Mouse (Mus musculus) lung, adult 18-20 months (tissue): ENCODE measurements around the gene Pla2g4f.

Experiments used
- DNase-seq, 2 experiments: peaks; one replicate each; pipeline ENCODE4 v3.0.0; 2022; ENCODE audit warnings: mixed read lengths in 2 of 2

The Pla2g4f gene

DNA sequence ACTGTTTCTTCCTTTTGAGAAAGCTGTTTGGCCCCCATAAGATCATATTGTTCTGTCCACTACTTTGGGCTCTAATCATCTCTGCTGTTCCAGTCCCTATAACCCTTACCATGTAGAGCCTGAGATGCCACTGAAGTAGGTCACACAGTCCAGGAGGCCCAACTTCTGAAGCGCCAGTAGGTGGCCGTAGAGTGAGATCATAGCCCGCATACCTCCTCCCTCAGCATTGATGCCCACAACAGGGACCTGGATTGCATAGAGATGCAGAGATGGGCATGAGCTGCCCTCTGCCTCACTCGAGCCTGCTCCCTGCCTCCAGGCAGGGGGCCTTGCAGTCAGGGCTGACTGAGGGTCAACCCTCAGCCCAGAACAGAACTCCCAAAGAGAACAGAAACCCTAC, 37.0 kb downstream of the Pla2g4f start:
- no peak for DNase-seq

DNA sequence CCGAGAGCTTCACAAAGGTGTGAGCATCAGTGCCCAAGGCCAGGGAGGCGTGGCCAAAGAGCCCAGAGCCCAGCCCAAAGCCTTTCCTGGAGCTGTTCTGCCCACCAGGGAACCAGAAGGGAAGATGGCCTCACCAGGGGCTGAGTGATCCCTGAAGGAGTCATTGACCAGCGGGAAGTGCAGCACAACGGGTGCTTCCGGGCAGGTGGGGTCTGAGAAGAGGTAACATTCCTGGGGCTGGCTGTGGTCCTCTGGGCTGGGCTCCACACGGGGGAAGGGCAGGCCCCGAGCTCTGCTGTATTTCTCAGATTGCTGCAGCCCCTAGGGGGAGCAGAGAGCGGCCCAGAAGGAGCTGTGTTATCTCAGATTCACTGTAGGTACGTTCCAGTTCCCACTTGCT, 45.3 kb downstream of the Pla2g4f start:
- no peak for DNase-seq

DNA sequence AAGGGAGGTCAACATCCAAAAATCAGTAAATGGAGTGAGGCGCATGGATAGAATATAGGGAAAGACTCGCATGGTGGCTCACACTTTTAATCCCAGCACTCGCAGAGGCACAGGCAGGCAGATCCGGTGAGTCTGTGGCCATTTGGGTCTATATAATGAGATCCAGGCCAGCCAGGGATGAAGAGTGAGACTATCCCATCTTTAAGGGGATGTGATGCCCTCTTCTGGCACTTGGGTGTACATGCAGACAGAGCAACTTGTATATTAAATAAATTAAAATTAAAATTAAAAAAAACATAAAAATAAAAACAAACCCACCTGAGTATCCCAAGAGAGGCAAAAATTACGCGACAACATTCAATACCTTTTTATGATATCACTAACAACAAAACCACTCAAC, 48.4 kb downstream of the Pla2g4f start:
- no peak for DNase-seq

DNA sequence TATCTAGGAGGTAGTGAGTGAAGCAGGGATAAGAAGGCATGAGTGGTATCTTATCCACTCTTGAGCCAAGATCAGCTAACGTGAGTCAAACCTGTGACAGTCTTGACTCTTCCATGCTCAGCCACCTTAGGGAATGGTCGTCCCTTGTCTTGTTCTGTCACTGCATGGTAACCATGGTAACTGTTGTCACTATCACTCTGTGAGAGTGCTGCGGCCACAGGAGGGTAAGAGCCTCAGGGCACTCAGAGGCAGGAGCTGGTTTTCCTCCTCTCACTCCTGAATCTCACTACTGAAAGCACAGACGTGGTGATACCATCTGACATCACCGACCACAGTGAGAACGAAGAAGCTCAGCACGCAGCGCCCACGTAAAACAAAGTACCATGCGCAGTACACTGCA, 49.1 kb downstream of the Pla2g4f start:
- no peak for DNase-seq

DNA sequence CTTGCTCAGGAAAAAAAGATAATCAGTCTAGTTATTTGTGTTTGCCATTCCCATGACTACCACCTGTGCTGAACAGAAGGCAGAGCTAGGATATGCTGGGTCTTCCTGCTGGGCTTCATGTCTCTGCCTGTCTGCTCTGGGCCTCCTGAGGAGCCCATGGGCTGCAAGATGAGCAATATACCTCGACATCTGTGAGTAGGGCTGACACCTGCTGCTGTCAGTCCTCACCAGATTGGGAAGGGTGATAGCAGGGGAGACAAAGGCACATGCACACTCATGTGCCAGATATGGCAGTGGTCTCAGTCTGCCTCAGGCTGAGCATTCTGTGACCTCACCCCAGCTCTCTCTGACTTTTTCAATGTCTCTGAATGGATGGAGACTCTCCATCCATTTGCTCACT, 51.1 kb downstream of the Pla2g4f start:
- DNase-seq: no peak

DNA sequence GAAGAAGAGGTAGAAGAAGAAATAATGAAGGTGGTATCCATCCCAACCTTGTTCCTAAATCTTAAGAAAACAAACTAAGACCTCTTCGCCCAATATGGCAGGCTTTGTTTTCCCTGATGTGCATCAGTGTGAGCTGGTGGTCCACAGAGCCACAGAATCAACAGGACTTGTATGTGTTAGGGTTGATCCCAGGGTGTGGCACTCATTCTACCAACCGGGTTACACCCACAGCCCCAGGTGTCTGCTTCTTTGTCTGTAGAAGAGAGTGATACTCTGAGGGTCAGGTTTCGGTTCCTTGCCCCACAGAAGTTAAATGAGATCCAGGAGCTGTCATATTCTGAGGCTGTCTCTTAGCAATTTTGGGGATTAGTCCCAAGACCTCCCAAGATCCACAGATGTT, 52.6 kb downstream of the Pla2g4f start:
- DNase-seq: no peak

DNA sequence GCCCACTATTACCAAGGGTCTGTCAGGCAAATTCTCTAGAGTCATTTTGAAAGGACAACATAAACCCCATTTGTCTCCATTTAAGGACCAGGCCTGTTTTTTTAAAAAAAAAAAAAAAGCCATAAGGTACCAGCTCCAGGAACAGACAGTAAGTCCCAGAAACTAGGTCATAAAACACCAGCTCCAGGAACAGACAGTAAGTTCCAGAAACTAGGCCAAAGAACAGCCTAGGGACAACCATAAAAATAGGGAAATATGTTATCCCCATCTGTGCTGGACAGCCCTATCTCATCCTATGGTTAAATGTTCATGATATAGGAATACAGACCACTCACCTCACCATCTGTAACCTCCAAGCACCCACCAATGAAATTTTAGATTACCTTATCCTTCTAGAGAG, 57.7 kb downstream of the Pla2g4f start:
- DNase-seq: no peak

DNA sequence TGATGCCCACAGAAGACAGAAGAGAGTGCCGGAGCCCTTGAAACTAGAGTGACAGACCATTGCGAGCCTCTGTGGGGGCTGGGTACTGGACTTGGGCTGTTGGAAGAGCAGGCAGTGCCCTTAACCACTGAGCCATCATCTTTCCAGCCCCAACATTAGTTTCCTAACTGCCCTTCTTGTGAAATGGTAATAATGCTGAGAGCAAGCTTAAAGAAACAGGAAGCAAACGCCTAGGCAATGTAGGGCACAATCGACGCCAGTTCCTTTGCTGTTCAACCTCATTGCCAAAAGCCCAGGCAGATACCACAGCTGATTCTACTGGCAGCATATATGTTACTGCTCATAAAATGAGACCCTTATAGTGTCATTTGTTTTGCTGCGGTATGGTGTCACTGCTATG, 61.3 kb downstream of the Pla2g4f start:
- no peak for DNase-seq
